Mouse (Mus musculus) testis, adult 2 months (tissue): ENCODE measurements around the gene Lpgat1.

Experiments used
- CTCF ChIP-seq: fragments of 200-500 bp; IDR thresholded peaks from 2 replicates; pipeline ENCODE4 v1.5.1; 2012; ENCODE audit warnings: low read depth, mild to moderate bottlenecking, inconsistent platforms, low read length, moderate library complexity; ENCODE audit not compliant: control insufficient read depth, insufficient read depth, insufficient replicate concordance
- POLR2A ChIP-seq: fragments of 200-500 bp; IDR thresholded peaks from 2 replicates; pipeline ENCODE4 v1.6.1; 2012; ENCODE audit warnings: low read depth, mild to moderate bottlenecking, inconsistent platforms, low read length, moderate library complexity; ENCODE audit not compliant: control insufficient read depth

DNA sequence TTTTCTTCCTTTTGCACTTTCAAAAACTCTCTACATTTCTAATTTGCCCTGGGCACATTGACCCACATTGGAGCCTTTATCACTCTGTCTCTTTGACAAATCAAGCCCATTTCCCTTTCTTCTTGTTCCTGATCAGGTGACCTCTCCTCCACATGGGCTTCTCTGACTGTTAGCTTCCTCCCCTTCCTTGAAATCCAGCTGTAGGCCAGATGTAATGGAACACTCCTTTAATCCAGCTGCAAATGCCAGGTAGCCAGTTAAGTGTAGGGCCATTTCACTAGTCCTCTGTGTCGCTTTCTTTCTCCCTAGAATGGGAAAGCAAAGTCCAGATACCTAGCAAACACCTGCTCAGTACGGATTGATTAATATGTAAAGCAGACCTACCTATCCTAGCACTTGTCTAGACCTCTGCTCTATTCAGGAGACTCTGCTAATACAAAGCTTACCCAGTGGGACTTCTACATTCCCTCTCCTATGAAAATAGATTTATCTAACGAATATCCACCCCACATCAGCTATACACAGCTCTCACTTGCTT is 11.0 kb upstream of the Lpgat1 start:
- TF ChIP-seq CTCF: no peak
- no peak for TF ChIP-seq POLR2A
